Mouse (Mus musculus): Measurements from ENCODE around the gene Fam49a. TPM values are rescaled to one million over a fixed set of nuclear protein-coding genes. Genes with fewer than 3 reads are reported as not detected.
A peak's percentile ranks its signal among the peaks of the same experiment; 100 is the strongest.

The Fam49a gene
- polyA plus RNA-seq, 1 experiment from 2014 or later = 16.8 TPM

DNA sequence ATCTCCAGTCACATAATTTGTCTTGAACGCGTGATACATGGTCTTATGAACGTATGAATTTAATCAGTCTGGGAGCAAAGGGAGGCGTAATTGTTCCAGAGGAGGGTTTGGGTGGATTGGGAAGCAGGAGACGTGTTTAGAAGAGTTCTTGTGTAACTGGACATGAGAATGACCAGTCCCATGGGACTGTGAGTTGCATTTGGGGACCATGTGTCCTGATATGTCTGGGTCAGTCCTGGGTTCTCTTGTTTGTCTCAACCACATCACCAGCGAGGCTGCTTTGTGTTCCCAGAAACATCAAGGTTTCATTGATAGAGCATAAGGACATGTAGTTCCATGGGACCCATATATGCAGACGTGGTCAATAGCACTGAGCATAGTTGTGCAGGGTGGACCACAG lies 36.5 kb downstream of the Fam49a start:
- Histone ChIP-seq H3K9me3 (no peaks in the 10 kb centered on the region), H3K36me3 (no peaks in the 10 kb centered on the region), H3K4me2 (replicated peaks) (no peak overlapping the region), H3K4me3 (no peak overlapping the region), H3K27me3 (no peaks in the 10 kb centered on the region), H3K27ac (replicated peaks) (no peak overlapping the region), H3K9ac (replicated peaks) (no peak overlapping the region), H3K4me1 (no peaks in the 10 kb centered on the region)
- 90% methylated on average over 7 of the region's 7 CpGs for WGBS
- no peak for ATAC-seq (ENCODE audit: low FRiP score, low read depth)

DNA sequence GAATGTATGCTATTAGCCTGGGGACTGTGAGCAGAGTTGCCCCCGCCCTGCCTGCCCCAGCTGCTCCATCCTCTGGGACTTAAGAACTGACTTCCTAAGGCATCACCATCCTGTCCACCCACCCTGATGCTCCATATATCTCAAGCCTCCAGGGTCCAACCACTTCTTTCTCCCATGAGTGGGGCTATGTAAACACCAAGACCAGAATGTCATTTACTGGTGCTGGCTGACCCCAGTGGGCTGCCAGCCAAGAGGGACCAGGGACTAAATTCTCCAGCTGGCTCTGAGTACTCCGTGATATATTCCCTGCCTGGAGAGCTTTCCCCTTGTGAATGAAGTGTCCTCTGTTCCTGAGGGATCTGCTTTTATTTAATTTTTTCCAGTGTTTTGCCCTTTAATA lies 37.4 kb downstream of the Fam49a start:
- Histone ChIP-seq H3K27me3 (no peaks in the 10 kb centered on the region), H3K4me3 (no peak overlapping the region), H3K9me3 (no peaks in the 10 kb centered on the region), H3K9ac (replicated peaks) (no peak overlapping the region), H3K4me2 (replicated peaks) (no peak overlapping the region), H3K36me3 (no peaks in the 10 kb centered on the region), H3K27ac (replicated peaks) (no peak overlapping the region), H3K4me1 (no peaks in the 10 kb centered on the region)
- no peak for ATAC-seq (ENCODE audit: low FRiP score, low read depth)
- WGBS = 75% methylated on average over 2 of the region's 2 CpGs

DNA sequence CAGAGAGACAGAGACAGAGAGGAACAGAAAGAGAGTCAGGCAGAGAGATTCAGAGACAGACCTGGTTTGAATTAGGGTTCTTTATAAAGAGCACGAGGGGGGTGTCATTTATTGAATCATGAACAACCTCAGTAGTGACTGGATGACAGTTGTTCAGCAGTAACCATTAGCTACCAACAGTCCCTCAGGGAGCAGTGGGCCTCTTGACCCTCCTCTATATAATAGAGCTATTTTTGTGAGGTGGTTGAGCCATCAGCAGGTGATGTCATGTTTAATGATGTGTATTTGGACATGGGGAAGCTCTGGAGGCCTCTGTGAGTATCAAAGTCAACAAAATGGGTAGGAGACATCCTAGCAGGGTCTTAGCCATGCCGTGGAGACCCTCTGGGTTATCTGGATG lies 39.2 kb downstream of the Fam49a start:
- no peak for ATAC-seq (ENCODE audit: low FRiP score, low read depth)
- WGBS = 86% methylated on average over 2 of the region's 2 CpGs
- H3K9me3 ChIP-seq = no peaks in the 10 kb centered on the region
- H3K4me2 ChIP-seq (replicated peaks) = no peak overlapping the region
- H3K9ac ChIP-seq (replicated peaks) = no peak overlapping the region
- no peak overlapping the region for H3K4me3 ChIP-seq
- no peaks in the 10 kb centered on the region for H3K4me1 ChIP-seq
- H3K27me3 ChIP-seq = no peaks in the 10 kb centered on the region
- H3K27ac ChIP-seq (replicated peaks) = no peak overlapping the region
- H3K36me3 ChIP-seq = no peaks in the 10 kb centered on the region

DNA sequence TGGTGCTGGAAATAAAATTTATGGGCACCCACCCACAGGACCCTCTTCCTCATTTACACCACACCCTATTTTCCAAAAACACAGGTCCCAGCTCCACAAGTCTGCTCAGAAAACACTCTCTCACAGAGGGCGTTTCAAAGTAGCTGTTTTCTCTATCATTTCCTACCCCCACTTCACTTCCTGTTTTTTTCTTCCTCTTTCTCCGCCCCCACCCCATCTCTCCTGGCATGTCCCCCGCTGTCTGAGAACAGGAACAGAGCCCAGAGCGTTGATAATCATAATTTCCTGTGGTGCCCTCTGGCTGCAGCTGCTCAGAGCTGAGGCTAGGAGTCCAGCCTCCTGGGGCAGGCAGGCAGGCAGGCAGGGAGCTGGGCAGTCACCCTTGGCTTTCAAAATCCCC lies 39.9 kb downstream of the Fam49a start:
- H3K9me3 ChIP-seq = no peaks in the 10 kb centered on the region
- 67% methylated on average over 4 of the region's 4 CpGs for WGBS
- no peak overlapping the region for H3K9ac ChIP-seq (replicated peaks)
- ATAC-seq (ENCODE audit: low FRiP score, low read depth) = no peak
- H3K4me3 ChIP-seq = no peak overlapping the region
- H3K27me3 ChIP-seq = no peaks in the 10 kb centered on the region
- H3K4me1 ChIP-seq = no peaks in the 10 kb centered on the region
- no peak overlapping the region for H3K27ac ChIP-seq (replicated peaks)
- H3K36me3 ChIP-seq = no peaks in the 10 kb centered on the region
- no peak overlapping the region for H3K4me2 ChIP-seq (replicated peaks)

DNA sequence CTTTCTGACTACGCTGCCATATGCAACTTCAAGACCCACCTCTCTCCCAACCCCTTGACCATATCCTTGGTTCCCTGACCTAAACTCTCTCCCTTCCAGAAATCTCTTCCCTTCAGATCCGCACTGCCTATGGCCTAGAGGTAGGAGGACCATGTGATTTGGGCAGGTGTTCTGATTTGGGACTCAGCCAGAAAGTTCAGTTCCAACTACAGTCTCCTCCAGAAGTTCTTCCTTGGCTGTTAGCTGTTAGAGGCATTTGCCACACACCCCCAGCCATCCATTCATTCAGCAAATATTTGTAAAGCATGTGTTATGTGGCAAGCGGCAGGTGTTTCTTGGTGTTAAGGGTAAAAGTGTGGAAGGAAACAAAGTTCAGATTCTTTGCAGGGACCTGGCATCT lies 44.3 kb downstream of the Fam49a start:
- no peak overlapping the region for H3K4me3 ChIP-seq
- WGBS = 96% methylated on average over 3 of the region's 3 CpGs

DNA sequence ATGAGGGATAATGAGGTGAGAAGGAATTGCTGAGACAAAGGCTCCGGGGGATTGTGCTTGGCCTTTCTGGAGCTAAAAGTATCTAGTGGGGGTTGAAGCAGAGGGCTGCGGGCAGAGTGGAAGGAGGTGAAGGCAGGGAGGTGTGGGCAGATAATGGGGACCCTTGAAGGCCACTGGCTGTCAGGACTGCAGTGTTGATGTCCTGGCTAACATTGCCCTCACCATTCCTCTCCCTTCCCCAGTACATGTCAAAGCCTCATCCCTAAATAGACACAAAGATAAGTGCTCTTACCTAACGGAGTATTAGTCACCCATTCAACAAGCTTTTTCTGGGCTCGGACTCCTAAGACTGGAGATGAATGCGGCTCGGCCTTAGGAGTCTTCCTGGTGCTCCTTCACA lies 44.9 kb downstream of the Fam49a start:
- 84% methylated on average over 6 of the region's 6 CpGs for WGBS

More for the DNA sequence above, 44.3 kb downstream of the Fam49a start:
- H3K9ac ChIP-seq (replicated peaks) = no peak overlapping the region
- no peak overlapping the region for H3K27ac ChIP-seq (replicated peaks)
- ATAC-seq (ENCODE audit: low FRiP score, low read depth) = no peak
- no peak overlapping the region for H3K4me2 ChIP-seq (replicated peaks)
- no peaks in the 10 kb centered on the region for H3K9me3 ChIP-seq
- H3K27me3 ChIP-seq = no peaks in the 10 kb centered on the region
- H3K36me3 ChIP-seq = no peaks in the 10 kb centered on the region
- no peaks in the 10 kb centered on the region for H3K4me1 ChIP-seq

DNA sequence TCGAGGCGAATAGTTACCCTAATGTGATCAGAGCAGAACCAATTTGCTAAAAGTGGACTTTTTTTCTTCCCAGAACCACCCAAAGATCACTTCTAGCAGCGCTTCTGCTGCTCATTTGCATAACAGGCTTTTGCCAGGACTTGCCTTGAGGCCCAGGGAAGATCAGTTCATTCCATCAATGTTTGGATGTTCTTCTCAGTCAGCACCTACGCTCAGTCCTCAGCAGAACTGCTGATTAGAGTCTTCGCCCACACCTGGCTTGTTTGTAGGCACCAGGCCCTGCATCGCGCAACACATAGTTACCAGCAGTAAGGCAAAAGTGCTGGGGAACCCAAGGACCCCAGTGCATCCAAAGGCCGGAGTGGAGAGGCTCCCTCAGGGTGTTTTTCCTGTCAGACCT lies 45.3 kb downstream of the Fam49a start:
- H3K4me2 ChIP-seq (replicated peaks) = no peak overlapping the region
- no peak overlapping the region for H3K27ac ChIP-seq (replicated peaks)
- H3K9me3 ChIP-seq = no peaks in the 10 kb centered on the region
- WGBS = 88% methylated on average over 8 of the region's 8 CpGs
- no peaks in the 10 kb centered on the region for H3K36me3 ChIP-seq
- no peak for ATAC-seq (ENCODE audit: low FRiP score, low read depth)
- H3K4me3 ChIP-seq = no peak overlapping the region
- H3K9ac ChIP-seq (replicated peaks) = no peak overlapping the region
- H3K27me3 ChIP-seq = no peaks in the 10 kb centered on the region
- H3K4me1 ChIP-seq = no peaks in the 10 kb centered on the region

More for the DNA sequence above, 44.9 kb downstream of the Fam49a start:
- H3K4me1 ChIP-seq = no peaks in the 10 kb centered on the region
- H3K4me2 ChIP-seq (replicated peaks) = no peak overlapping the region
- H3K27ac ChIP-seq (replicated peaks) = no peak overlapping the region
- no peak overlapping the region for H3K4me3 ChIP-seq
- H3K27me3 ChIP-seq = no peaks in the 10 kb centered on the region
- no peak for ATAC-seq (ENCODE audit: low FRiP score, low read depth)
- no peaks in the 10 kb centered on the region for H3K9me3 ChIP-seq
- no peak overlapping the region for H3K9ac ChIP-seq (replicated peaks)
- H3K36me3 ChIP-seq = no peaks in the 10 kb centered on the region

DNA sequence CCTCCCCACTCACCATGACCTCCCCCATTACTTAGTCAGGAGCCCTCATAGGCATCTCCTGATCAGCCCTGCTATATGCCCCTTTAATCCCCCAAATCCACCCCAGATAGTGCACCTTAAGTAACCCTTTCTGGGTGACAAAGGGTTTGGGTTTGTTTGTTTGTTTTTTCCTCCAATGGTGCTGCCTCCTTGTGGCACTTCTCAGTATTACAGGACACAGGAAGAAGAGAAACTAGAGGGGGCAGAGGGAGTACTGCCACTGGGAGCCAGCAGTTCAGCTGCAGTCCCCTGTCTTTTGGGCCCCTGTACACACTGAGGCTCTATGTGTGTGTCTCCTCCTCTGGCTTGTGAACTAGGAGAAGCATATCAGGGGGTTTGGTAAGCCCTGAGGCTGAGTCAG lies 51.5 kb downstream of the Fam49a start:
- Histone ChIP-seq H3K4me1 (peaks cover 25% of the 10 kb centered on the region), H3K4me2 (replicated peaks) (no peak overlapping the region), H3K27me3 (no peaks in the 10 kb centered on the region), H3K9ac (replicated peaks) (no peak overlapping the region), H3K27ac (replicated peaks) (no peak overlapping the region), H3K36me3 (no peaks in the 10 kb centered on the region), H3K4me3 (no peak overlapping the region), H3K9me3 (no peaks in the 10 kb centered on the region)
- ATAC-seq (ENCODE audit: low FRiP score, low read depth) = no peak

DNA sequence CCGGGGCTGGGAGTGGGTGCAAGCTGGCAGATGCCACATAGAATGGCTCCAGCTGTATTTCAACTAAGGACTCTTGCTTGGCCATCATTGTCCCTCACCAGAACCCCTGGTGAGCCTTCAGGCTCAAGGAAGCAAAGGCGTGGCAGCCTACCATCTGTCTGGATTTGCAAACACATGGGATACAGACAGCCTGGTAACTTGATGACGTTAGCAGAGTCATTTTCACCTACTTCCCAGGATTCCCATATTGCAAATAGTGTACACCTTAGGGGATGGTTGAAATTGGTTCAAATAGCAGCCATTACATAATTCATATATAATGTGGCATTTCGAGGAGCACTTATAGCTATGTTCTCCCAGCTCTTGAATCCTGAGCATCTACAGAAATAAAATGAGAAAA lies 52.0 kb downstream of the Fam49a start:
- H3K4me3 ChIP-seq = no peak overlapping the region
- no peaks in the 10 kb centered on the region for H3K9me3 ChIP-seq
- no peak overlapping the region for H3K4me2 ChIP-seq (replicated peaks)
- no peak for ATAC-seq (ENCODE audit: low FRiP score, low read depth)
- H3K4me1 ChIP-seq = peaks cover 25% of the 10 kb centered on the region
- WGBS = 77% methylated on average over 4 of the region's 4 CpGs
- H3K27me3 ChIP-seq = no peaks in the 10 kb centered on the region
- no peak overlapping the region for H3K9ac ChIP-seq (replicated peaks)
- peak overlapping the region; percentile 40; the same call in 1 of the 2 replicates for H3K27ac ChIP-seq (replicated peaks)
- no peaks in the 10 kb centered on the region for H3K36me3 ChIP-seq

DNA sequence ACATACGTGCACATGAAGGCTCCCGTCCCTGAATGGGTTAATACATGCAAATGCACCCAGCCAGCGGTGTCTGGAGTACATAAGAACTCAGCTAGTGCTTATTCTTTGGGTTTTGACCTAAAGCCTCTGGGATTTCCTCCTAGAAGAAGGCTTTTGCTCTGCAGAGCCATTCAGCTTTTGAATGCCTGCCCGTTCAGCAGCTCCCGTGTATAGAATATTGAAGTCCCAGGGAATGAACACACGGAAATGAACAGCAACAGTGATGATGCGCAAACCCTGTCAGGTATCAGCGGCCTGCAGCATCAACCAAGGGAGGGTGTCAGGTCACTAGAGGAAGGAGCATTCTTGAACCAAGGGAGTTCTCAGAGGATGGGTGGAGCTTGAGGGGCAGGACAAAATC lies 52.4 kb downstream of the Fam49a start:
- no peak overlapping the region for H3K4me2 ChIP-seq (replicated peaks)
- peak; percentile 38 for ATAC-seq (ENCODE audit: low FRiP score, low read depth)
- no peak overlapping the region for H3K4me3 ChIP-seq
- peaks cover 25% of the 10 kb centered on the region for H3K4me1 ChIP-seq
- no peaks in the 10 kb centered on the region for H3K27me3 ChIP-seq
- peak overlapping the region; percentile 40; the same call in 1 of the 2 replicates for H3K27ac ChIP-seq (replicated peaks)
- no peaks in the 10 kb centered on the region for H3K36me3 ChIP-seq
- no peaks in the 10 kb centered on the region for H3K9me3 ChIP-seq
- no peak overlapping the region for H3K9ac ChIP-seq (replicated peaks)
- WGBS = 35% methylated on average over 8 of the region's 8 CpGs

DNA sequence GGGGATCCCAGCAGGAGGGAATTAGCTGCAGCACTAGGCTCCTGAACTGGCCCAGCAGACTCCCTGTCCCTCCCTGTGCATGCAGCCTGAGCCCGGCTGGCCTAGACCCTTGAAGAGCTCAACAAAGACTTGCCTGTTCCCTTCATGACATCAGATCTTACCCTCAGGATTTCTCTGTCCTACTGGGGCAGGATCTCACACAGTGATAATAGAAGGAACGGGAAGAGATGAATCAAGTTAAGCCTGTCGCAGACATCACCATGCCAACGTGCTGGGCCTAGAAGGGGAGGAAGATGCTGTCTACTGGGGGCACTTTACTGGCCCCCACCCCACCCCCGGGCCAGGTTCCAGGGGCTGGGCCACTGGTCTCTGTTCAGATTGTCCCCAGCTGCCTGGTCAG lies 53.1 kb downstream of the Fam49a start:
- H3K4me2 ChIP-seq (replicated peaks) = no peak overlapping the region
- 13% methylated on average over 5 of the region's 5 CpGs for WGBS
- H3K27ac ChIP-seq (replicated peaks) = peak overlapping the region; percentile 40; the same call in 1 of the 2 replicates
- H3K9ac ChIP-seq (replicated peaks) = no peak overlapping the region
- no peaks in the 10 kb centered on the region for H3K9me3 ChIP-seq
- H3K4me1 ChIP-seq = peaks cover 25% of the 10 kb centered on the region
- peak; percentile 76 for ATAC-seq (ENCODE audit: low FRiP score, low read depth)
- no peaks in the 10 kb centered on the region for H3K27me3 ChIP-seq
- H3K36me3 ChIP-seq = no peaks in the 10 kb centered on the region
- no peak overlapping the region for H3K4me3 ChIP-seq

DNA sequence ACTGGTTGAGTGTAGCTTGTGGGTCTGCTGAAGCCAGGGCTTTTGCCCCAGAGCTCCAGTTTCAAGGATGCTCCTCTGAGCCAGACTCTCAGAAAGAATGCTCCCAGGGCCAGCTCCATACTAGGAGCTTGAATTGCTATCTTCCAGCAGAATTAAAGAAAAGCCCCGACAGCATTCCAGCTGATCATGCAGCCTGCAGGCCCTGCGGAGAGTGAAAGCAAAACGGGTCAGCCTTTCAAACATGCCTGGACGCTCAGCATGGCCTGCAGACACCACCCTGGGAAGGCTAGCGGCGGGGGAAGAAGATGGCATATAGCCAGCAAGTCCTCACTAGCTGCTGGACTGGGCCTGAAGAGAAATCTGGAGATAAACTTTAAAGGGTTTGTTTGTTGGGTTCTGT lies 55.0 kb downstream of the Fam49a start:
- Histone ChIP-seq H3K9me3 (no peaks in the 10 kb centered on the region), H3K27me3 (no peaks in the 10 kb centered on the region), H3K27ac (replicated peaks) (0 out of 2 replicates have a peak overlapping the region, but pooled peaks have one; percentile 4), H3K36me3 (no peaks in the 10 kb centered on the region), H3K4me1 (peaks cover 25% of the 10 kb centered on the region), H3K4me3 (no peak overlapping the region), H3K9ac (replicated peaks) (no peak overlapping the region), H3K4me2 (replicated peaks) (no peak overlapping the region)
- 39% methylated on average over 6 of the region's 6 CpGs for WGBS
- no peak for ATAC-seq (ENCODE audit: low FRiP score, low read depth)

DNA sequence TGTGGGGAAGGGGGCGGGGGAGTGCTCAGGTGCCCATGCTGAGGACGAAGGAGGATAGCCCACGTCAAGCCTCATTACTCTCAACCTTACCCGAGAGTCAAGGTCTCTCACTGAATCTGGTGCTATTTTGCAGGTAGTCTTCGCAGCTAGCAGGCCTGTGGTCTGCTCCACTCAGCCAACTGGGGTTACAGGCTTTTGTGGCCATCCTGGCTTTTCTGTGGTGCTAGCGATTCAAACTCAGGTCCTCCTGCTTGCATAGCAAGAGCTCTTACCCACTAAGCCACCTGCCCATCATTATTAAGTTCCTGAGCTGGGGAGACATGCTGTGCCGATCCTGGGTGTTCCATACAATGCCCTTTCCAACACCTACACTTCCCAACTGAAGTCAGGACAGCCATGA lies 55.7 kb downstream of the Fam49a start:
- Histone ChIP-seq H3K4me2 (replicated peaks) (no peak overlapping the region), H3K9me3 (no peaks in the 10 kb centered on the region), H3K4me1 (peaks cover 25% of the 10 kb centered on the region), H3K9ac (replicated peaks) (no peak overlapping the region), H3K4me3 (no peak overlapping the region), H3K36me3 (no peaks in the 10 kb centered on the region), H3K27ac (replicated peaks) (no peak overlapping the region), H3K27me3 (no peaks in the 10 kb centered on the region)
- no peak for ATAC-seq (ENCODE audit: low FRiP score, low read depth)
- WGBS = 71% methylated on average over 7 of the region's 7 CpGs

Measured in midbrain, embryonic 12.5 days (tissue).